Mouse (Mus musculus): ENCODE measurements at regions not wholly inside any gene's neighbourhood (a gene's known extent, or its start where the extent isn't known, plus 50 kb on each side); places are given as distances from the start of the nearest gene placed in this dataset.

DNA sequence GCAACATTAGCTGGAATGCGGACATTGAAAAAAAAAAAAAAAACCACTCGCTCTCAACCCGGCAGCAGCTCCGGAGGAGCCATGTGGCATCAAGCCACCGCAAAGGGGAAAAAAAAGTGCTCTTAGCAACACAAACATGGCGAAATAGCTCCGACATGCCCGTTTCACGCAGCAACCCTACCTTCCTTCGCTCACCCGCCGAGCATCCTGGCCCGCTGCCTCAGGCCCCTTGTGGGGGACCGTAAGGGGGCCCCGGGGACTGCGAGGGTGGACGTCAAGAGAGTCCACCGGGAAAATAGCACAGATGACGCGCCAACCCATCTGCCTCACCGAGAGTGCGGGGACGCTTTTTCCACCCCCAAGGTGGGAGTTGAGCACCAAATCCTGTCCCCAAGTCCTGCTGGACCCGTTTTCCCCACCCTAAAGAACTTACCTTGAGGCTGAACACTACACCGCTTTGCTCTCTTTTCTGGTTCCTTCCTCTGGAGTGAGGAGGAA is 180.8 kb upstream of the Mkln1 start:
- TF ChIP-seq CTCF (conservative IDR thresholded peaks at IDR 0.05; ENCODE audit: insufficient read depth, insufficient read length, low read depth, low read length) (no peak), POLR2A (IDR thresholded peaks at IDR 0.05; ENCODE audit: low read depth, low read length) (no peak)

All from kidney, adult 2 months (tissue).